Mouse (Mus musculus) G1E-ER4 (cell line): ENCODE data around the gene Slc5a5. TPM values are rescaled to one million over a fixed set of nuclear protein-coding genes. Genes with fewer than 3 reads are reported as not detected.

ENCODE experiments used
- GATA1 ChIP-seq: IDR thresholded peaks from one replicate; pipeline ENCODE4 v1.8.0; 2012; ENCODE audit warnings: low read length, inconsistent platforms
- polyA plus RNA-seq: library from polyadenylated mRNA; stranded (reverse); fragments of >175 nt; gene quantifications from 2 replicates; pipeline ENCODE4 v1.2.3, GENCODE M21; 2012

Gene Slc5a5
- polyA plus RNA-seq, 1 experiment, result 0.10 TPM

DNA sequence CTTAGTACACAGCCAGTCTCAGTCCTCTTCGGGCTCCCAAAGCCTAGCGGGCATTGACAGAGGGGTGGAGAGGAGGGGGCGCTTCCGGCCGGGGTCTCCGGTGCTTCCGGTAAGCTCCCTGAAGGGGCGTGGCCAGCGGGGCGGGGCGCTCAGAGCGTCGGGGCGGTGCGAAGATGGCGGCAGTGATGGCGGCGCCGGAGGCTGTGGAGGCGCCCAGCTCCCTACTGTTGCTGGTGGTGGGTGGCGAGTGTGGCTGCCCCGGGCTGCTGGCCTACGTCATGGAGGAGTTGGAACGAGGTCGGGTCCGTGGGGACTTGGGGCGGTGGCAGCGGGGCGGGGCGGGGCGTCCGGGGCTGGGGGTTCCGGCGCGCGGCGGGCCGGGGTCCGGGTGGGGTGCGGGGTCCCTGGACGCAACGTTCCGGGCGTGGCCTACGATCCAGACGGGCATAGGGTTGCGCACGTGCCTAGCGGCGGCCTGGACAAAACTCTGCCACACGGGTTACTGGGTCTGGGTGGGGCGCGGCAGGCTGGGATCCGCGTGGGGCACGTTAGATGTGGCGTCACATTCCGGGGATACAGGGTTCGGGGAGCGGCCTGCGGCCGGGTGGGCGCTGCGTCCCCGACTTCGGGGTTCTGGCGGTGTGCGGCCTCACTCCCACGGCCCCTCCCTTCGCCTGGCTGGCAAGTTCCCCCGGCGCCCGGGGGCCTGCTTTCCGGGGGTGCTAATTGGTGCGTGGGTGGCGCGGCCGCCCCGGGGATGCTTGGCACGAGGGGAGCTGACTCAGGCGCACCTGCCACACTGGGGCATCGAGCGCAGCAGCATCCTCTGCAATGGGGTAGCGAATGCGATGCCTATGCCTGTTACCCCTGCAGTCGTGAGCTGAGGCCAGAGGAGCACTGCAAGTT, 13.5 kb upstream of the Slc5a5 start, which contains the start of gene Map1s:
Gene Map1s (plus strand): TSS at position 102 of the 906 bp plus-strand sequence.
- no peak for TF ChIP-seq GATA1

DNA sequence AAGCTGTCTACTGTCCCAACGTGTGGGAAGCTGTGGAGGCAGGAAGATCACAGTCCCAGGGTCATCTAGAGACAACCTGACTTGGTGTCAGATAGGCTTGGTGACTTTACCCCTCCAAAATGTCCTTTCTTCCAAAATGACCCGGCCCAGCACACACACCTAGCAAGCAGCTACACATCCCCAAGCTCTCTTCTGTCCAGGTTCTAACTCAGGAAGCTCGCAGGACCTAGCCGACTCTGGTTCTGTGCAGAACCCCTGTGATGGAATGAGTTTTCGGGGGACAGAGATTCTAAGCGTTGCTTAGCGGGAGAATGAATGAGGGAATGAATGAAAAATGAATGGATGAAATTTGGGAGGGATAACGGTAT, 12.9 kb upstream of the Slc5a5 start:
- no peak for TF ChIP-seq GATA1

DNA sequence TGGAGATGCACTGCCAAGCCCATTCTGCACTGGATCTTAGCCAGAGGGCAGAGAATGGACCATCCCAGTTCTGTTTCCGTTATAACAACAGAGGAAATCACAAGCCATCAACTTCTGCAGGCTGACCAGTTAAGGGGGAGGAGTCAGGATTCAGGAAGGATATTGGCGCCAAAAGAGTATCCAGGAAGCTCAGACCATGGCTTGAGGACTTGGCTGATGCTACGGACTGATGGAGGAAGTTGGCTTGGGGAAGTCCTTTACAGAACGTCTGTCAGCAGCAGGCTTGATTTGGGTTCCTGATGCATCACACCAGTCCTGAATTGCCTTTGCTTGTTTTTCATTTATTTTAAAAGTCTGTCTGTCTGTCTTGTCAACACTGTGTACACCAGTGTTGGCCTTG, 12.0 kb upstream of the Slc5a5 start:
- TF ChIP-seq GATA1, result no peak

DNA sequence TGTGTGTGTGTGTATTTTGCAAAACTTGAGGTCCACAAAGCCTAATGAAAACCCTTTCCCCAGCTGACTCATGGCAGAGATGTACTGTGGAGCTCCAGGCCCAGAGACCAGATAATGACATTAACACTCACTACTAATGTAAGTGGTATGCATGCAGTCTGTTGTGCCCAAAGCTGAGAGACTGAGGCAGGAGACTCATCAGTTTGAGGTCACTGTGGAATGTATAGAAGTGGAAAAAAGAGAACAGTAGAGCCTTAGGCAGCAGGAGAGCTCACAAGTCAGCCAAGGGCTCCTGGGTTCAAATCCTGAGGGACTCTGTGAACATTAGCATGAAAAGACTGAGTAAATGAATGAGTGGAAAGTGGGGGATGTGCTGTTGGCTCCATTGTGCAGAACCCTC, 11.0 kb upstream of the Slc5a5 start:
- TF ChIP-seq GATA1, result no peak

DNA sequence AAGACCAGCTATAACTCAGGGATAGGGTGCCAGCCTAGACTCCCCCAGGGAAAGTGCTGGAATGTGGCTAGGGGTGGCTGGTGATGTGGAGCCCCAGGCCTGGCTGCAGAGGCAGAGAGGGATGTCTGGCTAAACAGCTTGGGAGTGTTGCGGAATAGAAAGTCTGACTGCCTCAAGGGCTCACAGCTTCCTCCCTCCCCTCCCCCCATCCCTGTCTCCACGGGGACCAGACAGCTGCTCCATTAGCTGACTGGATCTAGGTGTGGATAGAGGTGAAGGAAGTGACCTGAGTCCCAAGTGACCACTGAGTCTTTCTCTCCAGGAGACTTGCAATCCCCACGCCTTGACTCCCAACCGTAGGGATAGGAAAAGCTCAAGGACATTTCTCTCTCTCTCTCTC, 10.6 kb upstream of the Slc5a5 start:
- no peak for TF ChIP-seq GATA1

DNA sequence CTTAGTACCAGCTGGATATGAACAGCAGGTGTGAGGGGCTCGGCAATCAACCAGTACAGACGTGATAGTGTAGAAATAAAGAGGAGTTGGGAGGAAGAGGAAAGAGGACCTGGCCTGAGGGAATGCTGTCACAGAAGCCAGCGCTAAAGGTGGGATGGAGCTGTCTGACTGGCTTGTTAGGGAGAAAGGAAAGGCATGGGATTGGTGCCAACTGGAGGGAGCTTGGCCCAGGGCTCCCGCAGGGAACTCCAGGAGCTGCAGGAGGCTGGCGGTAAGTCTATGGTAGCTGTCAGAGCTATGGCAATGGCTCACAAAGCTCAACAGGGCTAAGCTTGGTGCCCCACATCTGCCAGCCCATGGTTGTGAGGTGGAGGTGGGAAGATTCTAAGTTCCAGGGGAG, 9.7 kb upstream of the Slc5a5 start:
- no peak for TF ChIP-seq GATA1

DNA sequence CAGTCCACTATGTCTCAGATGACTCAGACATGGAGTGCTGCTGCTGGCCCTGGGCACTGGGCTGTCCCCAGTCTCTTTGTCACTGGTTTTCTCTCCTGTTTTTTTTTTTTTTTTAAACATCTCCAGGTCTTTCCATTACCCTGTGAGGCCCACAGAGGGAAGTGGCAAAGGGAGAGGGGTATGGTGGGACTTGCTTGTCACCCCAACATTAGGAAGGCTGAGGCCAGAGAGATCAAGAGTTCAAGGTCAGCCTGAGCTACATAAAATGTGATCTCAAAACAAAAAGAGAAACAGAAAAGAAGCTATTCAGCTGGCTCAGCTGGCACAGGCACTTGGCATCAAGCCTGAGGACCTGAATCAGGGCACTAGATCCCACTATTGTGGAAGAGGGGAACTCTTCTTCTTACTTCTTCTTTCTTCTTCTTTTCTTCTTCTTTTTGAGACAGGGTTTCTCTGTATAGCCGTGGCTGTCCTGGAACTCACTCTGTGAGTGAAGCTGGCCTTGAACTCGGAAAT, 8.4 kb upstream of the Slc5a5 start:
- TF ChIP-seq GATA1, result no peak

DNA sequence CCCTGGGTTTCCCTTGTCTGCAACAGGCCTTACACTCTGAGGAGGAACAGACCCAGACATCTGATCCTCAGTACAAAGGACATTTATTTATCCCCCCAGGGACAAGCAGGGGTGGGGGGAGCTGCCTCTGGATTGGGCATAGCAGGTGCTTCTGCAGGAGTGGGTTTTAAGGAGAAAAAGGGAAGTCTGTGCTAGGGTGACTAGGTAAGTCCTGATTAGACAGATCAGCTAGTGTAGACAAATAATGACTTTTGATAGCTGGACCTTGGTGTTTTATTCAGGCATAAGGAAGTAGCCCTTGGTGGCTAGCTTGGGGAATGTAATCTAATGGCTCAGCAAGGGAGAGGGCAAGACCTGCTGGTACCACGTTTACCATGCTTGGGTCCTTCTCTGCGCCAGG, 6.7 kb upstream of the Slc5a5 start:
- TF ChIP-seq GATA1, result no peak

DNA sequence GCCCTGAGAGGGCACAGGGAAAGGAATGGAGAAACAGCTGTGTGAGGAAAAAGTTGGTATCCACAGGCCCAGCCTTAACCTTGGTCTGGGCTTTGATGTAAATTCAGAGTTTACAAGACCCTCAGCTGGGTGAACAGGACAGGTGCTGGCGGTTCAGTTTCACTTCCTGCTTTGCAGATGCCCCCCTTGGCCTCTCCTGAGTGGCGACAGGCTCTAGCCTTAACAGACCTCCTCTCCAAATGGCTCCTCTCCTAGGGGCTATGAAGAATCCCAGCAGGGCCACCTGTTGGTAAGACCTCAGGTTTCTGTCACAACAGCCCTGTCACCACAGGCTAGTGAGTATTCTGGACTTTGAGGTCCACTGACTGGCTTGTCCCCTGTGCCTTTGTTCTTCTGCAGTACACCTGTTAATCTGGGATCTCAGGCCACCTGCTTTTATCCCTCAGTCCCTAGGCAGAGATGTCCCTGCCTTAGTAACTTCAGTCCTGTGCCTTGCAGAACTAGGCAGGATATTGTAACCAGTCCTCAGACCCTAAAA, 6.2 kb upstream of the Slc5a5 start:
- no peak for TF ChIP-seq GATA1

DNA sequence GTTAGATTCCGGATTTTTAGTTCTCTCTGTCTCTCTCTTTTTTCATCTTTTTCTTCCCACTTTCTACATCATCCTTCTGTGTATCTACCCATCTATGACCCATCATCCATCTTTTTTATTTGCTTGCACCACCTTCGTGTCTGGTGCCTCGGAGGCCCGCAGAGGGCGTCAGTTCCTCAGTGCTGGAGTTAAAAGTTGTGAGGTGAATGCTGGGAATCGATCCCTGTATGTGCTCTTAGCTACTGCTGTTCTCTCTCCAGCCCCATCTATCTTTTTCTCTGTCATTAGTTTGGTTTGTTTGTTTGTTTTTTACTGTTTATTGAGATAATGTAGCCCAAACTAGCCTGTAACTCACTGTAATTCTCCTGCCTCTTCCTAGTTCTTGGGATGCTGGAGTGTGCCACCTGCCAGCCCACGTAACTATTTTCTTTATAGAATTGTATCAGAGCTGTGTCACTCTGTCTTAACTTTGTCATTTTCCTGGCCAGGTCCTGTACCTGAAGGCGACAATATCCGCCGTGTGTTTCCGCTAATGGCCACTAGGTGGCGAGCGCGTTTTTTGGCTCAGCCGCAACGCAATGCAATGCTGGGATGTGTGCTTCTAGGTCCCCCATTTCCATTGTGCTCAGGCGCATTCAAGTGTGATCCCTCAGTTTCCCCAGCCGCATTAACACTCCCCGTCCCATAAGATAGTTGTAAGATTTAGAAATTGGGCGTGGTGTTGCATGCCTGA, 5.3 kb upstream of the Slc5a5 start:
- no peak for TF ChIP-seq GATA1

DNA sequence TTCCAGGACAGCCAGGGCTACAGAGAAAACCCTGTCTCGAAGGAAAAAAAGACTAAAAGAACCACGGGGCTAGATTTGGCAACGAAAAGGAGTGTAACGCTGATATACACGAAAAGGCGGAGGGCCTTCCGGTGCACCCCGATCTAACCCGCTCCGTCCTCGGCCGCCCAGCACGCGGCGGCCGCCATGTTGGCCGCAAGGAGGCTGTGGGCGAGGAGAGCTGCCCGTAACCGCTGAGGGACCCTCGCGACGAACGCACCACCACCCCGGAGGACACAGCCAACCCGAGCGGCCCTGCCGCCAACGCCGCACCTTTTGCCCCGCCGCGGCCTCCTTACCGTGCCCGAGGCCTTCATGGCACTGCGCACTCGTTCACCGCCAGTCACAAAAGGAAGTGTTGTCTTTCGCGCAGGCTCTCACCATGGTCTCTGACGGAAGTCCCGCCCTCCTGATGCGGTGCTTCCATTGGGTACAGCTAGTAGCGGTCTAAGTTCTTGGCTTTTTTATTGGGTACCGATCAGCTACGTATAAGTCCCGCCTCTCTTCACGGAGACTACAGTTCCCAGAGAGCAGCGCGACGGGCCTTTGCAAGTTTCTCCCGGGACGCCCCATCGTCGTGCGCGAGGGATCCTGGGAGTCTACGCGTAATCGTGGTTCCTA, 4.6 kb upstream of the Slc5a5 start, which contains the start of gene Rpl18a:
Gene Rpl18a (minus strand): TSS at position 392 of the 660 bp plus-strand sequence.
- no peak for TF ChIP-seq GATA1

DNA sequence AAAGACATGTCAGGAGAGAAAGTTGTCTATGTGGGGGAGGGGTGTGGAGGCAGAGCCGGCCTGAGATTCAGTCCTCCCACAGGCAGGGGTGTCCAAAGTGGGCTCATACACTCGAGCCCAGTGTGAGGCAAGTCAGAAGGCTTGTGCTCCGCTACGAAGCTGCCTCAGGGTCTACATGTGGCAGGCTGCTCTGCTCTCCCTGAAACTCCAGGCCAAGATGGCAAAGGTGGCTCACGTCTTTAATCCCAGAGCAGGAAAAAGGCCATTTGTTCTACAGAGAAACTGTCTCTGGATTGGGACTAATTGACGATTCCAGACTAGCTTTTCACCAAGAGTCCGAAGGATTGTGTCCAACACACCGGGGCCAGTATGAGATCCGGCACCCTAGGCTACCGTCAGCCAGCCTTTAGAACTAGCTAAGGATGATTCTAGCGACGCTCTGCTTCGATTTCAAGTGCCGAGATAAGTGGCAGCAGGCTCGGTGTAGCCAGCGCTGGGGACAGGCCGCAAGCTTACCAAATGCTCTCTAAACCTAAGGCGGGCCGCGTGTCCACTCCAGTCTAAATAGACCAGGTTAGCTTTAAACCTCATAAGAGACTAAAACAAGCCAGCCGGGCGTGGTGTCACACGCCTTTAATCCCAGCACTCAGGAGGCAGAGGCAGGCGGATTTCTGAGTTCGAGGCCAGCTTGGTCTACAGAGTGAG, 3.9 kb upstream of the Slc5a5 start:
- TF ChIP-seq GATA1, result no peak

DNA sequence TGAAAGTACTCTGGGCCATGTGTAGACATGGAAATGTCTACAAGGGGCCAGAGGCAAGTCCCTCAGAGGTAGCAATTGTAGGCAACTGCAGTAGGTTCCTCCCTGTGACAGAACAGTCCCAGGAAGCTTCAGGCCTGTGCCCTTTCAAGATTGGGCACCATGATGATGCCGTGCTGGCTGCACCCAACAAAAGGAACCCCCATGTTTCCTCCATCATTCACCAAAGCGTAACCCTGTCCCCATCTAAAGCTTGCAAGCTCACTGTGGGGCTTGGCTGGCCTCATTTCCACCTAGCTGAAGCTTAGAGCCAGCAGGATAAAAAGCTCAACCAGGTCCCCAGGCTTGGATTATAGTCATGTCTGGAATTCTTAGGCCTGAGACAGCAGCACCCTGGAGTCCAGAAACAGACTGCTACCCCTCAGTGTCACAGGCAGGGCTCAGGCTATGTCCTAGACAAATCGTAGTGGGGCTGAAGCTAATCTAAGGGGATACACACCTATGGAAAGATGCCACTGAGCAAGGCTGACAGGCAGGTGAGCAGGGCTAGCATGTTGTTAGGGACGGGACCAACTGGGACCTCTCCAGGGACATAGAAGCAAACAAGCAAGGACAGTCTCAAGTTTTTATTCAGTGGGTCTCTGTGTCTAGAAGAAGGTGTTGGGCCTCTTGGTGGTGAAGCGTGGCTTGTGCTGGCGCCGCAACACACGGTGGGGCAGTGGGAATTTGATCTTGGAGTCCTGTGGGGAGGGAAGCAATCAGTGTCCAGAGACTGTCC, 2.4 kb upstream of the Slc5a5 start:
- TF ChIP-seq GATA1, result no peak

DNA sequence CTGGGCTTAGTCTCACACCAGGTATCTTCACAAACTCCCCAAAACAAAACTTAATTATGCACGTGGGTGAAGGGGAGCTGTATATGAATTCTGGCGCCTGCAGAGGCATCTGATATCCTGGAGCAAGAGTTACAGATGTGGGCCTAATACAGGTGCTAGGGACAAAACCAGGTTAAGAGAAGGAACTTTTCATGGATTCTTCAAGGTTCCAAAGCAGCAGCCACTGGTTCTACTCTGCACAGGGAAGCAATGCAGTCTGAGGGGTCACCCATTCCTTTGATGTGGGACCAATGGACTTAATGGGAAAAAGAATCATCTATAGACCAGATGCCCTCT, 1.8 kb upstream of the Slc5a5 start:
- no peak for TF ChIP-seq GATA1

DNA sequence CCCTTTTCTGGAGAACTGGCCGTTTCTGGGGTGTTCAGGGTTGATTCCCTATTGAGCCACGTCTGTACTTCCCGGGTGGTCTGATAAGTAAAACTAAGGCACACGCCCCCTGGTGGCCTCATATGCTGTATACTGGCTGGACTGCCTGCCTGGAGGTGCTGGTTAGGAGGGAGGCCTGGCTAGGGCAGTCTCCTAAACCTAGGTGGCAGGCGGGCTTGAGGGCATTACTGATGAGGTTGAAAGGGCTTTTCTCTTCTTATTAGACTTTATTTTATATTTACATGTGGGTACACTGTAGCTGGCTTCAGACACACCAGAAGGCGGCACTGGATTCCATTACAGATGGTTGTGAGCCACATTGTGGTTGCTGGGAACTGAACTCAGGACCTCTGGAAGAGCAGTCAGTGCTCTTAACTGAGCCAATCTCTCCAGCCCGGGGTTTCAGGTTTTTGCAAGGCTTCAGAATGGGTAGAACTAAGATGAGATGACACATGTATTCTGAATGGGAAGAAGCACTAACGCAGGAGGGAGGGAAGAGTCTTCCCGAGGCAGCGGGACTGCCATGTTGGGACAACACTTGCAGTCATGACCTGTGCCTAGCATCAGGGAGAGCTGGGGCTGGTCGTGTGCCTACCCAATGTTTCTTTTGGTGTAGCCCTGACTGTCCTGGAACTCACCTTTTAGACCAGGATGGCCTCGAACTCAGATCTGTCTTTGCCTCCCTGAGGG, 1.3 kb upstream of the Slc5a5 start:
- TF ChIP-seq GATA1, result no peak
